Mouse (Mus musculus) small intestine, adult 2 months (tissue): ENCODE measurements at regions not wholly inside any gene's neighbourhood (a gene's known extent, or its start where the extent isn't known, plus 50 kb on each side); places are given as distances from the start of the nearest gene placed in this dataset.

Experiments used
- CTCF ChIP-seq: fragments of 200-500 bp; IDR thresholded peaks from 2 replicates; pipeline ENCODE4 v1.5.1; 2012; ENCODE audit warnings: low read depth, mild to moderate bottlenecking, control low read depth, inconsistent platforms, low read length, moderate library complexity, mixed read lengths; ENCODE audit not compliant: insufficient replicate concordance, insufficient read length; ENCODE audit errors: extremely low read depth
- POLR2A ChIP-seq: fragments of 200-500 bp; IDR thresholded peaks from 2 replicates; pipeline ENCODE4 v1.6.1; 2012; ENCODE audit warnings: low read depth, mild to moderate bottlenecking, control low read depth, inconsistent platforms, low read length, moderate library complexity

DNA sequence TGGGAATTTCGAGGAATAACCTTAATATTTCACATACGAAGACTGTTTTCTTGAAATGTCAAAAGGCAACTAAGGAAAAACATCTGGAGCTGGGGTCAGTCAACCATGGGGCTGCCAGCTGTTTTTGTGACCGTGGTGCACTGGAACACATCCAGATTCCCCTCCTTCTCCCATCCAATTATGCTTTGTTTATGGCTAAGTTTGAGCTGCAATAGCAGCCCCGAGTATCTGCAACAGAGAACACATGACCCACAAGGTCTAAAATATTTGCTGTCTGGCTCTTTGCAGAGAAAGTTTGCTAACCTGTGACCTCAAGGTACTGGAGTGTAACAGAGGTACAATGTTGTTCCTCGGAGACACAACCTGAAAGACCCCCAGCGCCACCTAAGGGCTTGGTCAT is 177.7 kb upstream of the Gadl1 start:
- TF ChIP-seq POLR2A (no peak), CTCF (no peak)
